Mouse (Mus musculus) cerebellum, postnatal 4 days (tissue): ENCODE measurements around the gene Efcab11.

Experiments used
- DNase-seq, 2 experiments: peaks; one replicate each; pipeline ENCODE4 v3.0.0; 2022; ENCODE audit warnings: low spot score in 2 of 2, mixed read lengths in 1 of 2

Gene Efcab11

DNA sequence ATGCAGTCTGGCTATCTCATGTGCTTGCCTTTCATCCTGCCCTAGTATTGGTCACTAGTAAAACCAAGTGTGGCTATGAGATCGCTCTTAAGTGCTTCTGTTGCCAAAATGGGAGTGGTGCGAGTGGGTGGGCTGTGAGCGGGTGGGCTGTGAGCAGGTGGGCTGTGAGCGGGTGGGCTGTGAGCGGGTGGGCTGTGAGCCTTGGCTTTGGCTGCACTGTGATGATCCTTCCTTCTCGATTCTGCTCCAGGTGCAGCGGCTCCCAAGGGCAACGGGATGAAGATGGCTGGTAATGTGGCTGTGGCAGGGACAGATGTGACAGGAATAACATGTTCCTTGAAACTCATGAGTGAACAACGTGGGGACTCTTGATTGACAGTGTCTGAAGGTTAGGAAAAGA is 128.0 kb downstream of the Efcab11 start:
- no peak for DNase-seq

DNA sequence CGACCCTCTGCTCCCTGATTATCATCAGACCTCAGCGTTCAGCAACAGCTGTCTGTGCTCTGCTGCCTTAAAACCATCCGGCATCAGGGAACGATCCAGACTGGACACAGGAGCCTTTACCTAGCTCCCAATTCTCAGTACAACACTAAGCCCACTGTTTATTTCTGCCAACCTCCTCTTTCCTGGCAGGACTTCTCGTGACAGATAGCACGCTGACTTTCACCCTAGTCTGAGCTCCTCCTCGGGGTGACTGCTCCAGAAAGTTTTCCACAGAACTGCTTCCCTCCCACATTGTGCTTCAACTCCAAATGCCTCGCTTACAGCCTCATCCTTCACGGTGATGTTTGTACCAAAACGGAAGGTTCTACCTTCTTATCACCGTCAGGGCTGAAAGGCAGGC is 131.3 kb downstream of the Efcab11 start:
- no peak for DNase-seq

DNA sequence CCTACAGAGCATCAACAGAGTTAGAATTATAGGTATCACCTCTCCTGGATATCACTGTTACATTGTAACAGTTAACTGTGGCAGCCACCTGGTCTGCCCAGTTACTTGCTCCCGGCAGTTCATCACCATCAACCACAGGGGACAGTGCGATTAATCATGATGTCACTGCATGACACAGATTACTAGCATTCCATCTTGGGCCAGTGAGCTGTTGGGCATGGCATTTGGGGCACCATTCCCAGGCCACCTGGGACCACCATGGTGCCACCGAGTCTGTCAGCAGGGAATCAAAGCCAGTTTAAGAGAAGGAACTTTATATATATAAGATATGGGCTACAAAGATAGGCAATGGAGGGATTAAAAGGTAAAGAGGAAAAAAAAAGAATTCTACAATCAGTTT is 134.8 kb downstream of the Efcab11 start:
- DNase-seq, result no peak

GRCm38 (mm10) chr12:99741631-99742030 is 142.6 kb downstream of the Efcab11 start:
- no peak for DNase-seq

DNA sequence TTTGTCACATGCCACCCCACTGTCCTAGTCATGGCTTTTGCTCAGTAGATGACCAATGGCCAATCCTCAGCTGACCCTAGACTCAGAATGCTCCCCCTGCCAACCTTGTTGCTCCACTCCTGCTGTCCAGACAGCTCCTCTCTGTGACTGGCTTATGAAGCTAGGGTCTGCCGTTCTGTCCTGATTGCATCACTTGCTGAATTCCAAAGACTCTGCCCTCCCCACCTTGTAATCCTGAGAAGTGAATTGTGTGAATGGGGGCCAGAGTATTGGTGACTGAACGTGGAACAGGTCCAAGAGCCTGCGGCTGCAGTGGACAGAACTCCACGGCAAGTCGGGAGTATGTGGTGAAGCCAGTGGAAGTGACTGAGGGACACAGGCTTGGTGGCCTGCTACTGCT is 145.0 kb downstream of the Efcab11 start:
- DNase-seq, result no peak

DNA sequence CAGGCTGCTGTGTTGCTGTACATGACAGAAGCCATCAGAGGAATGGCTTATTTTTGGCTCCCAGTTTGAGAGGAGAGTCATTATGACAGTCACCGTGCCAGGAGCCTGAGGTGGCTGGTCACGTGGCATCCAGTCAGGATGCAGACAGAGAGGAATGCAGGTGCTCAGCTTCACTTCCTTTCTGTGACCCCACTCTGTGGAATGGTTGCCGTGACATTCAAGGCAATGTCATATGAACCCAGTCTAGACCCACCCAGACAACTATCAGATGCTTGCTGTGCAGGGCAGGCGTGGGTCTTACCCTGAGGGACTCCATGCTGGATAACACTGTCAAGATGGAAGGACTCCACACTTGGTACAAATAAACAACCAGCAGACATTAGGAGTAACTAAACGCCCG is 146.0 kb downstream of the Efcab11 start:
- no peak for DNase-seq

DNA sequence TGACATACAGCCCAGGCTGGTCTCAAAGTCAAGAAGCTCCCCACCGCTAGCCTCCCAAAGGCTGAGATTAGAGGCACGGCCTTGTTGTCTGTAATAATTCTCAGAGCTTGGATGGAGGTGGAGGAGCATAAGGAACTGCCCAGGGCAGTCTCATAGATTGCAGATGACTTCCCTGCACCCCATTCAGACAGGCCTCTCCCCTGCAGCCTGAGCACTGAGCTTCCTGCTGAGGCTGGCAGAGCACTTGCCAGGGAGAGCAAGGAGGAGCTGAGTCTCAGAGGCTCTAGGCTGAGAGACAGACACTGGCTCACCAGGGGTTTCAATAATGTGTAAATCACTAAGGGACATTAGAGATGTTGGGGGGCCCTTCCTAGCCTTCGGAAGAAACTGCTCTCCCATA is 147.3 kb downstream of the Efcab11 start:
- no peak for DNase-seq

DNA sequence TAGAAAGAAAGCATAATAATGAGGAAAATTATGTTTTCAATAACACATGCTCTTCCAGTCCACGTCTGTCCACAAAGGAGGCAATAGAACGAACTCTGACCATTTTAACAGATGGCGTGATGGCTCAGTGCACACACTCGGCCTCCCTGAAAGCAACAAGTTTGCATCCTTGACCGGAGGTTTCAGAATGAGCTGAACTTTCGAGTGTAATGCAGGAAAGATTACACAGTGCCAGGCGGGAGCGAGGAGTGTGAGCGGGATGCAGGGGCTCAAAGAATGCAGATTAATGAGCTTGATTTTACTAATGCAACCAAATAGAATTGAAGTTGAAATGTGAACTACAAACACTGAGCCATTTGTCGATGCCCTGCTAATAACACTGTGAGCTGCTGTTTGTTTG is 149.1 kb downstream of the Efcab11 start:
- DNase-seq, result no peak

DNA sequence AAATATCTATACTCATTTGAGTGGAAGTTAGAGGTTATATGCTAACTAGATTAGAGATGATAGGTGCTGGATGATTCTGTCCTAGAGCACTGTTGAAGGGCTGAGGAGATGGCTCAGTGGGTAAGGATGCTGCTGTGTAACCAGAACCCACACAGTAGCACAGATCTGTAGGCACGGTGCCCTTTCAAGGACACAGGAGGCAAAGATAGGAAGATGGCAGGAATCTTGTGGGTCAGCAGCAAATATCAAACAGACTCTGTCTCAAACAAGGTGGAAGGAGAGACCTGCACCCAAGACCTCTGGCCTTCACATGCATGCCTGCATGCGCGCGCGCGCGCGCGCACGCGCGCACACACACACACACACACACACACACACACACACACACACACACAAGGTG is 160.0 kb downstream of the Efcab11 start:
- DNase-seq, result no peak

GRCm38 (mm10) chr12:99723791-99724190 is 160.4 kb downstream of the Efcab11 start:
- no peak for DNase-seq

GRCm38 (mm10) chr12:99721318-99721717 is 162.9 kb downstream of the Efcab11 start:
- DNase-seq, result no peak

- DNase-seq, result no peak
These were observed 164.5 kb downstream of the Efcab11 start for GRCm38 (mm10) chr12:99719777-99720176.

DNA sequence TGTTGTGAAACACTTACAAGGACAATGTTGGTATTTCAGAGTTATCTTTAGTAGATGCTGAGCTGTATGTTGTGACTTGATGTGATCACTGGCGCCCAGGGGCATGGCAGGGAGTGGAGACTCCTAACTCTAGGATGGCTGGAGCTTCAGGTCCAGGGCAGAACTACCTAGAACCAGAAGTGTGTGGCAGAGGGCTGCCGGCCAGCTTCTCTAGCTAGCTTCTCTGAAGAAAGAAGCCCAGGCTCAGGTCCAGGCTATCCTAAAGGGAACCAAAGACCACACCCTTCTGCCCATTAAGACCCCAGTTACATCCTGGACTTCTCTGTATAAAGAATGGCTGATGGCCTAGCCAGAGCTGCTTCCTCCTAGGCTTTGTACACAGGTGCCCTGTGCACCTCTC is 166.1 kb downstream of the Efcab11 start:
- DNase-seq, result no peak

DNA sequence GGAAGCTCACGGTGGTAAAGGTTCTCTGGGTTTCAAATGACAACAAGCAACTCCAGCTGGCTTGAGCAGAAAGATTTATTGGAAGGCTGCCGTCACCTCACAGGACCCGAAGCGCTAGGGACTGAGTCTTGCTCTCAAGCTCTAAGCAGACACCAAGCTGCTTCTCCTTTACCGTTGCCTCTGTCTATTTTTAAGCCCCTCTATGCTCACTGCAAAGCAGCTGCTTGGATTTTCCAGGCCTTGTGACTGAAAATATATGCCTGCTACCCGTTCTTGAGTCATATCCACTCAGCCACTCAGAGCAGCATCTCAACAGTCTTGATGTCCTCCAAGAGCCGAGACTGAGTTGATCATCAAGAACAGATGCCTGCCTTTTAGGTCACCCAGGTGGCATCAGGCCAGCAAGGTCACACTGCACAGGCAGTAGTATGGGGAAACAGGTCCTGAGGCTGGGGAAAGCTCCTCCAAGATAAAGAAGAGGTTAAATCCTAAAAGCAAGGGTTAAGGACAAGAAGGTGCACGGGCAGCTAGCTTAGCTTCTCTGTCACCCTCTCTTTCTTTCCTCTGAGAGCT is 168.1 kb downstream of the Efcab11 start:
- DNase-seq, result no peak

DNA sequence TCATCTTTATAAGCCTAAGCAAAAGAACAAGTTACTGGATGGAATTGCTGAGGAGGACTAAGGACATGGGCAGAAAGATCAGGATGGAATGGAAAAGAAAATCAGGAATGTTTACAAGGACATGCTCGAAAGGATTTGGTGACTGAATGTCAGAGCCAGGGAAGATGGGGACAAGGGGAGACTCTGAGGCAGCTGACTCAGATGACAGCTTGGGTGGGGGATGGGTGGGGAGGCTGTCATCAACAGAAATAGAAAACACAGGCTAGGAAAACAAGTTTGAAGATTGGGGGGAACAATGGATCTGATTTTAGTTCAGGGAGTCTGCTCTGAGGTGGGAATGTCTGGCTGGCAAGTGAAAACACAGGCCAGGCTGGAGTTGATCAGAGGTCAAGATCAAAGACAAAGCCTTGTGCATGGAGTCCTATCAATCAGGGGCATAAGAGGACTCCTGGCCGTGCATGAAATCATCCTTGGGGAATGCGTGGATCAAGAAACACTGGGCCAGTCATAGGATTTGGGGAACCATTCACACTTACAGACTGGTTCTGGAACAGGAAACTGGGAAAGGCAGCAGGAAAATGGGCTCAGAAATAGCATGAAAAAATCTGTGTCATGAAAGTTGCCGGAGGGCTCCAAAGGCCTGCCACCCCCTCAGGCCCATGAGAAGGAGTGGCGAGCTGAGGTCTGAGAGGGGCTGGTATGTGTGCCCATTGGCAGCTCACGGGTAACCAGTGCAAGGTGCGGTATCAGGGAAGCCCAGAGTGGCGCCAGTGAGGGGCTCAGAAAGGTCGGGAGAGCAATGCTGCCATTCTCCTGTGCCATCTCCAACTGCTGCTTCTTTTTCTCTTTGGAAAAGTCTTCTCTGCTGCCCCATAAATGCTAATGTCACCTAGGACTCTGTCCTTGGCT is 168.9 kb downstream of the Efcab11 start:
- no peak for DNase-seq

DNA sequence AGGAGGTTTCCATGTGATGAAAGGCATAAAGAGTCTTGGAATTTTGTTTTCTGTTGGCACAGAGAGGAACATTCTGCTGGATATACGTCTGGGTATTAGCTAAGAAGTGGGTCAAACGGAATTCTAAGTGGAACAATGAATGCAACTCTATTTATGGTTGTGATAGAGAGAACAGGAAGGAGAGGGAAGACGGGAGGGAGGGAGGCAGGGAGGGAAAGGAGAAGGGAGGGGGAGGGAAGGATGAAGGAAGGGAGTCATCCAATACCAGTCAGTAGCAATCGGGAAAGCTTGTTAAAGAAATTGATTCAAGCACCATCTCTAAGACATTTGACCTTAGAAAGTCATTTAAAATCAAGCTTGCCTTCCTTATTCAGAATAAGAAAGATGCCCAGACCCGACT is 172.0 kb downstream of the Efcab11 start:
- no peak for DNase-seq

- no peak for DNase-seq
These were observed 182.0 kb downstream of the Efcab11 start for GRCm38 (mm10) chr12:99702248-99702647.

DNA sequence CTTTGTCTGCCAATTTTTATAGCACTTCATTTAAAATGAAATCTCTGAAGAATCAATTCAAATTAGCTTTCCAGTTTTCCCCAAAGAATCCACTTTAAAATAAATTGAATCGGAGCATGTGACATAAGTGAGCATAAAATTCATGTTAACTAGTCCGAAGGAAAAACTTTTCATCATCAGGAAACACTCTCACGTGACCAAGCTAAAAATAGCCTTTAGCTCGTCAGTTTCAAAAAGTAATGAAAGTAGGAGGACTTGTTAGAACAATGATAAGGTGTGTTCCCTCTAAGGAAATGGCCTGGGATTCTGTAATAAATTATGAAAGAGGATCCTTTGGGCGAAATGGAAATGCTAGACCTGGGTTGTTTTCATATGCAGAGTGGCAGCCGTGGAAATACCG is 183.9 kb downstream of the Efcab11 start:
- DNase-seq, result no peak

DNA sequence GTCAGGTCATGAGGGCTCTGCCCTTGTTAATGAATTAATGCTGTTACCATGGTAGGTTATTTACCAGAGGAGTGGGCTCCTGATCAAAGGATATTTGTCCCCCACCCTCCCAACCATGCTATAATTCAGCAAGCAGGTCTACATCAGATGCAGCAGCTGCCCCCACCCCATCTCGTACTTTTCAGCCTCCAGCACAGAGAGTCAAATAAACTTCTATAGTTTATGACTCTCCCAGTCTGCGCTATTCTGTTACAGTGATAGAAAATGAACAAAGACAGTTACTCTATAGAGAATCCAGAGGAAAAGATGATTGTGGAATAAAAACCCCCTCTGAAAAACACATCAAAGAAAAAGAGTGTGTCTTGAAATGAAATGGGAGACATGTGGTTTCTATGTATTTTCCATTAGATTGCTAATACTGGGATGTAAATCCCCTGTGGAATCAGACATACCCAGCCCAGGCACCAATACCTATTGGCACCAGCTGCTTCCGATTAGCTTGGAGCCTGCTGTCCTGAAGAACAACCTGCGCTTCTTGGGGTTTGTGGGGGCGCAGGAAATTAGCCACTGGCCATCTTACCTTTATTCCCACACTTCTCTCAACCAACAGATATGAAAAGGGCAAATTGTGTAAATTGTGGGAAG is 184.7 kb downstream of the Efcab11 start:
- no peak for DNase-seq

DNA sequence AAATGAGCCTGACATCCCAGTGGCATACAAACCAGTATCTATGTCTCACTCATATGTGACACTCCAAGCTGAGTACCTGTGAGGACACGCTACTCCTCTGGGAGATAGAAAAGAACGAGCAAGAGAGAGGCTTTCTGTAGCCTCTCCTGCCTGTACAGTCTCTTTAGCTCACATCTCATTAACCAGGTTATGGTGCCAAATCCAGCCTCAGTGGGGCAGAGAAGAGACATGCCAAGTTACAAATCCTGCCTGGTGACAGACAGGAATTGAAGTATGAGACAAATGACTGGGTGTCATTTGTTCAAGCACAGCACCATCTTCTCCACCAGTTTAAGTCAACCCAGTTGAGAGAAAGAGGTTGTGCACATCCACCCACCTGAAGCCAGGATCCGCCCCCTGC is 190.2 kb downstream of the Efcab11 start:
- DNase-seq, result no peak

DNA sequence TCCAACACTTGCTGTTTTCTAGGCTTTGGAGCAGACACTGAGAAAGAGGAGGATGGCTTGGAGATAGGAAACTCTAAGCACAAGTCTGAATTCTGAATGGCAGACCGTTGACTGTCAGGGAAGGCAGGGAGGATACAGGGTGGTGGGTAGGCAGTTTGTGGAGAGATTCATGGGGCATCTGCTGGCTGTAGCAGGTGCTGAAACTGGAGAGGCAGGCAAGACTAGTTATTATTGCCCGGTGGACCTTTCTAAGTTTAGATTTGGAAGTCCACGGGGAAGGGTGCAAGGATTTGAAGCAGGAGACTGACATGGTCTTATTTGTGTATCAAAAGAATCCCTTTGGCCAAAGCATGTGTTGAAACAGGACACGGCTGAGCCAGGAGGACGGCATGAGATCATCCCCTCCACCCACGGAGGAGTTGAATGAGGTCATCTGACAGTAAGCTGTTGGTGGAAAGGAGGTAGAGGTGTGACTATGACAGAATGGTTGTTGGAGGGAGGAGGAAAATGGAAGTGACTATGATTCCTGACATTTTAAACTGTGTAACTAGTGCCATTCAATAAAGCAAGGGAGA is 197.7 kb downstream of the Efcab11 start:
- no peak for DNase-seq

- DNase-seq, result no peak
These were observed 198.7 kb downstream of the Efcab11 start for GRCm38 (mm10) chr12:99685451-99686100.
